Mouse (Mus musculus) neutrophil, adult 5-6 weeks (primary cell): Measurements from ENCODE around the gene Otog. TPM values are rescaled to one million over a fixed set of nuclear protein-coding genes. Genes with fewer than 3 reads are reported as not detected.

ENCODE experiments used
- ATAC-seq: fragments of 151-379, 151-347 bp; 2 replicates; pipeline ENCODE4 v1.8.0; 2017; ENCODE audit warnings: mild to moderate bottlenecking, moderate TSS enrichment; ENCODE audit not compliant: insufficient number of reproducible peaks, poor library complexity, low FRiP score, severe bottlenecking; ENCODE audit errors: extremely low read depth
- total RNA-seq: library from RNA; stranded (forward); fragments of 200-1000 nt; gene quantifications from 2 replicates; pipeline ENCODE4 v1.2.3, GENCODE M21; 2017

The Otog gene
- total RNA-seq, 1 experiment from 2014 or later, result not detected

GRCm38 (mm10) chr7:46347692-46348091, 106.9 kb downstream of the Otog start:
- no peak for ATAC-seq

GRCm38 (mm10) chr7:46348813-46349212, 108.0 kb downstream of the Otog start:
- ATAC-seq, result no peak

- ATAC-seq, result no peak
These were observed 109.4 kb downstream of the Otog start for GRCm38 (mm10) chr7:46350119-46350702.

GRCm38 (mm10) chr7:46352748-46353147, 112.0 kb downstream of the Otog start:
- no peak for ATAC-seq

GRCm38 (mm10) chr7:46353216-46353615, 112.4 kb downstream of the Otog start:
- ATAC-seq, result no peak

GRCm38 (mm10) chr7:46353875-46354274, 113.1 kb downstream of the Otog start:
- ATAC-seq, result no peak

Other genes with a start within 250 kb of the Otog start
- not detected in 2 replicates for gene Abcc6, start 210.7 kb upstream of the Otog start, total RNA-seq
- gene Nomo1, start 207.3 kb upstream of the Otog start, total RNA-seq, result 29.1 and 29.7 TPM in 2 replicates
- not detected in 2 replicates for gene Kcnj11, start 140.2 kb upstream of the Otog start, total RNA-seq
- gene Abcc8, start 61.0 kb upstream of the Otog start, total RNA-seq, result 0.35 TPM in 1 of 2 replicates, not detected in the other
- gene Ush1c, start 2.5 kb upstream of the Otog start, total RNA-seq, result 0.58 and 1.1 TPM in 2 replicates
- not detected in 2 replicates for gene Myod1, start 135.5 kb downstream of the Otog start, total RNA-seq
- gene Kcnc1, start 155.5 kb downstream of the Otog start, total RNA-seq, result 0.49 and 0.81 TPM in 2 replicates